Comparison of ENCODE assay signal across 13 mouse cellular contexts in genomic region chr9:101104931-101105330, GRCm38 (mm10).
"Had no signal": no experiment of that assay in that cellular context is flagged by ENCODE, and none has a peak within 500 bp of the region (broad histone marks: within the 10 kb centered on the region; RNA-seq: fewer than 3 reads in every experiment).

No protein-coding gene starts in this region.

- H3K4me2 ChIP-seq: limb, embryonic 13.5 days; neural tube, embryonic 13.5 days; stomach, embryonic 15.5 days had no signal

- H3K27me3 ChIP-seq: limb, embryonic 13.5 days; neural tube, embryonic 13.5 days; stomach, embryonic 15.5 days had no signal

- H3K27ac ChIP-seq: limb, embryonic 13.5 days; liver, embryonic 14.5 days; neural tube, embryonic 13.5 days; stomach, embryonic 15.5 days had no signal

- H3K4me3 ChIP-seq: limb, embryonic 13.5 days; neural tube, embryonic 13.5 days; stomach, embryonic 15.5 days had no signal

- H3K4me1 ChIP-seq: stomach, embryonic 15.5 days had no signal

- DNase-seq: left cerebral cortex, postnatal 4 days; lung, adult 18-20 months; lung, postnatal 36 days; midbrain, embryonic 14.5 days; retina, postnatal 1 day; right cerebral cortex, postnatal 4 days; spleen, adult 18-20 months; thymus, adult 2 months; thymus, postnatal 25 days had no signal

- H3K9ac ChIP-seq: limb, embryonic 13.5 days; liver, embryonic 14.5 days; neural tube, embryonic 13.5 days; stomach, embryonic 15.5 days had no signal

- H3K9me3 ChIP-seq: limb, embryonic 13.5 days; neural tube, embryonic 13.5 days; stomach, embryonic 15.5 days had no signal
